Mouse (Mus musculus) spleen, embryonic (tissue): ENCODE results near the gene Gm17349.

Experiments used
- CTCF ChIA-PET: fragments of 350-600 bp; sonication (Branson Sonifier 250); formaldehyde crosslinking; loops from one replicate; lab custom pipeline; 2022; lab: Charles Lee

Gene Gm17349

DNA sequence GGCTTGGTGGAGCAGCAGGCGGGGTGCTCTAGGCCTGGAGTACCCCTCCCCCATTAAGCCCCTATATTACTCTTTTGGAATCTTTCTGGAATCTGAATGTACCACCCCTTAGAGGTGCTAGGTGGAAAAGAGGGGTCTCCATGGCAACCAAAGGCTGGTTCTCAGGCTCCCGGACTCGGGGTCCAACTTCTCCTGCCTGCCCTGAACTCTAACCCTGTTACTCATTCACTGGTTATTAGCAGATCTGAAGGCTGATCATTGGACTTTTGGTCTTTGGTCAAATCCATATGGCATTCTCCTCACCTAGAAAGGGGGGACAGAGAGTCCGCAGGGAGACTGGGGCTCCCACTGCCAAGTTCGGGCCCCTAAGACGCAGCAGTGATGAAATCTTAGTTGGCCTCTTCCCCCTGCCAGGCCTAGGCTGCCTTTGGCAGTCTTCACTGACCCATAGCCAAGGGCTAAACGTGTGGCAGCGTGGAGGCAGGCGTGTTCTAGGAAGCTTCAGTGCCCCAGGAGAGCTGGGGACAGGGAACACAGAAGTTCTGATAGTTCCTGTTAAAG, 13.3 kb upstream of the Gm17349 start:
- CTCF ChIA-PET, result no interaction called here

DNA sequence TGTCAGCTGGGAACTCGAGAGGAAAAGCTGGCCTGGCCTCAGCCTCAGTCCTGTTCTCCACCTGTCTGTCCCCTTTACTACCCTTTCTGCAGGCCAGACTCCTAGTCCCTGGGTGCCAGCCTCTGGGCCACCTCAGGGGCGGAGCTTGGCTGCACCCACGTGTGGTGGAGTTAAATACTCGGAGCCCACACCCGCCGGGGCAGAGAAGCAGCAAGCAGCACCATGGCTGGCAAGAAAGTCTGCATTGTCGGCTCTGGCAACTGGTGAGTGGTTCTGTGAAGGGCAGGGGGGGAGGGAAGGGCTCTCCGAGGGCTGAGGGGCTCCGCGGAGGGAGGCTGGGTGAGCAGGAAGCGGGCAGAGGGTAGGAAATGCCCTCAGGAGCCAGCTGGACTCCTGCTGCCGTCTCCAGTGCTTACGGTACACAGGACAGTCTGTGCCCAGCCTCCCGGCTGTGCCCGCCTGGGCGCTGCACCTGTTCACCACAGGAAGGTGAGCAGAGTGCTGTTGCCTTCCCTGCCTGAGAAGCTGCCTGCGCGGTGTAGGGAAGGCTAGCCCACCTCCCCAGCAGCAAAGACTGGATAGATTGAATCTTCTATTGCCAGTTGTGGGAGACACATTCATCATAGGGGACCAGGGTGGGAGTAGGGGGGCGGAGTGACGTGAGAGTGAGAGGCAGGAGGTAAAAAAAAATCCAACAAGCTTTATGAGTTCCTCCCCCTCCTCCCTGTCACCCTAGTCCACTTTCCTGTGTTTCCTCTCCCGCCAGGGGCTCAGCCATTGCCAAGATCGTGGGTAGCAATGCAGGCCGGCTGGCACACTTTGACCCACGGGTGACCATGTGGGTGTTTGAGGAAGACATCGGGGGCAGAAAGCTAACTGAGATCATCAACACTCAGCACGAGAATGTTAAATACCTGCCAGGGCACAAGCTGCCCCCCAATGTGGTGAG, 12.4 kb upstream of the Gm17349 start, which contains the start of gene Gpd1:
Gene Gpd1 (plus strand): TSS at position 130 of the 949 bp plus-strand sequence.
- CTCF ChIA-PET, result interaction anchor here (0.5 to 0.6 kb wide), 2 partner anchors 12 to 180 kb away, joined by 3 to 4 read pairs; no protein-coding TSS in a partner anchor

DNA sequence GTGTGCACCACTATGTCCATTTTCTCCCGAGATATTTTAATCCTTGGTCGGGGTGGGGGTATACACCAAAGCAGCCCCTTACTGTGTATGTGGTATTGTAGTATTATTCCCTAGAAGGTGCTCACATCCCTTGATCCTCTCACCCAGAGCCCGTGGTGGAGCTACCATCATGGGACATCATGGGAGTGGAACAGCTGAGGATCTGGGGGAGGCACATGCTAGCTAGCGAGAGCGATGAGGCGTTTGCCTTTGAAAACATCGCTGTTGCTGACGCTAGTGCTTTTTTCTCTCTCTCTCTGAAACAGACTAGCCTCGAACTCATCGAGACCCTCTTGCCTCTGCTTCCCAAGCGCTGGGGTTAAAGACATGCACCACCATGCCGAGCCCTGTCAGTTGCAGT, 11.5 kb upstream of the Gm17349 start:
- CTCF ChIA-PET, result interaction anchor here (0.6 kb wide), 1 partner anchor 11 kb away, joined by 3 read pairs; no protein-coding TSS in a partner anchor

DNA sequence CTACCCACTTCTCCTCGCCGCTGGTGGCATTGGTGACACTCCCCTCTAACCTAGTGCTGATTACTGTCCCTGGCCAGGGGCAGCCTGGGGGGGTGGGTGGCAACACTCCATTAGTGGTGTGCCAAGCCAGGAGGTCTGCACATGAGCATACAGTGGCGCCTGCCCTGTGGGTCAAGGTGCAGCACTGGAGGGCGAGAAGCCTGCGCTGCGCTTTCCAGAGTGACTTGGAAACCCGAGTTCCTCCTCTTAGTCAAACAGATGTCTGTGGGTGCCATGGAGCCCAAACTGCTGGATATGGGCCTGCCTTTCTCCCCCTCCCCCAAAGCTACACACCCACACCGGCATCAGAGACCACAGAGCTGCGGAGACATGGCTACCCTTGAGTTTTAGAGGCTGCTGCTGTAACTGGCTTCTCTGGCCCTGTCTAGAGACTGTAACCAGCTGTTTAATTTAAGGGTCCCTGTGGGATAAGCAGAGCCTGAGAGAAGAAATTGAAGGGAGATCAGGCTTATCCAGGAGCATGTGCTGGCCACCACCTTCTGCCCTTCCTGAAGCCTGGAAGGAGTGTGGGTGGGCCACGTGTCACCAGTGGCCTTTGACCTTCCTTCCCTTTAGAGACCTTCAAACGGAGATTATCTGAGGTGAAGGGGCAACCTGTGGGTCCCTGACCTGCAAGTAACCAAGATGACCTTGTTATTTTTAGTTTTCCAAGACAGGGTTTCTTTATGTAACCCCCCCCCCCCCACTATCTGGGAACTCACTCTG, 10.9 kb upstream of the Gm17349 start:
- CTCF ChIA-PET, result interaction anchor here (0.6 to 1.1 kb wide), 4 partner anchors 11 to 175 kb away, joined by 3 to 5 read pairs (median 4); no protein-coding TSS in a partner anchor

DNA sequence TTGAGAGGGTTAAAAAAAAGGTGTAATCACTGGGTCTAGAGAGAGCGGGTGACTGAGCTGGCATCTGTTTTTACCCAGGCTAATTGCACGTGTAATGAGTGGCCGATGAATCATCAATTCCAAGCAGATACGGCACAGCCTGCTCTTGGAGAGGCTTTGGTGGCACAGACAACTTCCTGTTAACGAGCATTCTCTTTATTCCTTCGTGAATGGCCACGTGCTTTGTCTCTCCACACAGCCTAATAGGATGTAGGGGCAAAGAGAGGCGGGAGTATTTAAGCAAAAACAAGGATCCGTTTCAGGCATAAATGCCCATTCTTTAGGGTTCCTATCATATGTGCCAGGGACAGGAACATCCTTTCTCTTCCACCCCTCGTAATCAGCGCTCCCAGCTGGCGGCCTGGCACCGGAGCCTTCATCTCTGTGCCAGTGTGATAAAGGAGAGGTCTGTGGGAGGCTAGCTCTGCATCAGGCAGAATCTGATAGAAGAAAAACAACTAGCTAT, 10.1 kb upstream of the Gm17349 start:
- CTCF ChIA-PET, result interaction anchor here (1.0 to 1.1 kb wide), 2 partner anchors 63 to 176 kb away, joined by 3 to 4 read pairs; no protein-coding TSS in a partner anchor

DNA sequence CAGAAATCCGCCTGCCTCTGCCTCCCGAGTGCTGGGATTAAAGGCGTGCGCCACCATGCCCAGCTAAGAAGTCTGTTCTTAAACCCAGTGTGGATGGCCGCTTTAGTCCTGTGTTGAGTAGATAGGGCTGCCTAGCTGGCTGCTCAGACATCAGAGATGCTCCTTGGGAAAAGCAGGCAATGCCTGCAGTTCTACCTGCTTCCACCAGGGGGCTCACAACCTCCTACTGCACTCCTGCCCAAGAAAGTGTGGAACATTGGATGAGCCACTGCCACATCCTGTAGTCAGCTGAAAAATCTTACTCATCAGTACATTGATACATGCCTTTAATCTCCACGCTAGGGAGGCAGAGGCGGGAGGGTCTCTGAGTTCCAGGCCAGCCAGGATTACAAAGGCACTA, 9.6 kb upstream of the Gm17349 start:
- CTCF ChIA-PET, result interaction anchor here (0.6 to 1.1 kb wide), 3 partner anchors 9 to 100 kb away, joined by 4 to 5 read pairs (median 4); no protein-coding TSS in a partner anchor

DNA sequence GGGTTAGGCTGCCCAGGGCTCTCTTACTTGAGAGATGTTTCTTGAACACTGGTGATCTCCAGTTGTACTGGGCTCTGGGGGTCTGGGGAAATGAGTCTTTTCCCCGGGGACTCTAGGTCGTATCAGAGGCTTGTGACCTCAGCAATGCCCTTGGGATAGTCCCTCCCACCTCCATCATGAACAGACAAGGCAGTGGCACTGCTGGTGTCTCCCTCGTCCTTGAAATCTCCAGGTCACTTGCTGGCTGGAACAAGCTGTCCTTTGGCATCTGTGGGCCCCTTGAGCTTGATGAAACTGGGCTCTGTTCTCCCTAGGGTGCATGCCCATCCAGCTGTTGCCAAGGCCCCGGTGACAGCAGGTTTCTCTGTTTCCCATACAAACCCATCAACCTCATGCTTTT, 8.9 kb upstream of the Gm17349 start:
- CTCF ChIA-PET, result interaction anchor here (0.6 to 0.9 kb wide), 2 partner anchors 8 to 101 kb away, joined by 4 to 5 read pairs; no protein-coding TSS in a partner anchor

DNA sequence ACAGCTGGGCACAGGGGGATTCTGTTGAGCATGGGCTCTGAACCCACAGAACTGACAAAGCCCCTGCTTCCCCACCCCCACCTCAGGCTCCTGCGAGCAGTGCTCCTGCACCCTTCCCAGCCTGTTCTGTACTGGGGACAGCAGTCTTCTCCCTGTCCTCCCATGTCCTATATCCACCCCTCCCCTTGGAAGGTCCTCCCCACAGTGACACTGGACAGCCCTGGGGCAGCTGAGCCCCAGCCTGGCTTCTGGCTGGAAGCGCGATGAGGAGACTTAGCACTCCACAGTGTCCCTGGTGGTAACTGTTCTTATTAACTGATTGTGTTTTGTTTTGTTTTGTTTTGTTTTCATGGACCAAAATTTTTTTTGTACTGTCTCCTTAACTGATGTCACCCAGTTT, 8.3 kb upstream of the Gm17349 start:
- CTCF ChIA-PET, result no interaction called here

DNA sequence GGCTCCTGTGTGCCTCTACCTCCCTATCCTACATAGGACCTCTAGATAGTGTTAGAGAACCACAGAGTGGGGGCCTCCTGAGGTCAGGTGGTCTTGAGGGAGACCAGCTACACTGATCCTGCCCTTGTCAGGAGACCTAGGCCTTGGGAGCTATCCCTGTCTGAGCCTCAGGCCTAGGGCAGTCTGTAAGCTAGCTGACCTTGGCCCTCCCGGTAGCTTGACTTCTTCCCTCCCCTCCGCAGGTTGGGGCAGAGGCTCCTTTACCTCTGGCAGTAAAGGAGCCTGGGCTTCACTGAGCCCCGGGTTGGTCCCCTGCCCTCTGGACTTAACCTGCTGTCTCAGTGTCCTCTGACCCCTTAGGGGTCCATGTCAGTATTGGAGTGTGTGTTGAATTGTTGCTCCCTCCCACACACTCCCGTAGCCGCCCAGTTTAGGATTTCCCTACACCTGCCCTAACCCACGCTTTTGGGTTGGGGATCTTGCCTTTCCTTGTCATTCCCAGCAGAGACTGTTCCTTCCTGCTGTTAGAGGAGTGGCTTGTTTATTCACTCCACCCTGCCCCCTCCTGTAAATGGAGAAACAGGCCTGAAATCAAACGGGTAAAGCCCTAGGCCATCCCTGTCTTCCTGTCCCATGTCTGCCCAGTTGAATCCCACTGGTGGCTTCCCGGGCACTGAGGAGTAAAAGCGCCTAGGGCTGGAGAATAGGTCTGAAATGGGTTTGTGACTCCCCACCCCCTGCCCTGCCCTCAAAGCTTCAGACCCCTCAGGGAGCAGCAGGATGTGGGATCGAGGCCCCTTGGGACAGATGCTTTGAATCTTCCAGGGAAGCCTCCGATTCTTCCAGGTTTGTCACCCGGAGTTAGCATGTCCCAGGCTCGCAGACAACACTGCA, 7.6 kb upstream of the Gm17349 start:
- CTCF ChIA-PET, result no interaction called here

DNA sequence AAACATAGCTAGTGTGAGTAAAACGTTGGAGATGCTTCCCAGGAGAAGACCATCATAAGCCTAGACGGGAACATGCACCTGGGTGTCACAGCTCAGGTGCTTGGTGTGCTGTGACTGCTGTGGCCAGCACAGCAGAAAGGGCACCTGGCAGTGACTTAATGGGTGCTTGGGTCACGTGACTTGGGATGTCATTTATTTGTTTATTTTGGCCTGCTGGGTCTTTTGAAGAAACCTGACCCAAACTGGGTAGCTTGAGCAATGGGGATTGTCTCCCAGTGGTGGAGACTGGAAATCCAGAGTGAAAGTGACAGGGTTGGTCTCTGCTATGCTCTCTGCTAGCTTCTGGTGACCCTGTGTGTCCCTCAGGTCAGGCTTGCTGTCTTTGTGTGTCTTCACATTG, 6.2 kb upstream of the Gm17349 start:
- CTCF ChIA-PET, result no interaction called here

DNA sequence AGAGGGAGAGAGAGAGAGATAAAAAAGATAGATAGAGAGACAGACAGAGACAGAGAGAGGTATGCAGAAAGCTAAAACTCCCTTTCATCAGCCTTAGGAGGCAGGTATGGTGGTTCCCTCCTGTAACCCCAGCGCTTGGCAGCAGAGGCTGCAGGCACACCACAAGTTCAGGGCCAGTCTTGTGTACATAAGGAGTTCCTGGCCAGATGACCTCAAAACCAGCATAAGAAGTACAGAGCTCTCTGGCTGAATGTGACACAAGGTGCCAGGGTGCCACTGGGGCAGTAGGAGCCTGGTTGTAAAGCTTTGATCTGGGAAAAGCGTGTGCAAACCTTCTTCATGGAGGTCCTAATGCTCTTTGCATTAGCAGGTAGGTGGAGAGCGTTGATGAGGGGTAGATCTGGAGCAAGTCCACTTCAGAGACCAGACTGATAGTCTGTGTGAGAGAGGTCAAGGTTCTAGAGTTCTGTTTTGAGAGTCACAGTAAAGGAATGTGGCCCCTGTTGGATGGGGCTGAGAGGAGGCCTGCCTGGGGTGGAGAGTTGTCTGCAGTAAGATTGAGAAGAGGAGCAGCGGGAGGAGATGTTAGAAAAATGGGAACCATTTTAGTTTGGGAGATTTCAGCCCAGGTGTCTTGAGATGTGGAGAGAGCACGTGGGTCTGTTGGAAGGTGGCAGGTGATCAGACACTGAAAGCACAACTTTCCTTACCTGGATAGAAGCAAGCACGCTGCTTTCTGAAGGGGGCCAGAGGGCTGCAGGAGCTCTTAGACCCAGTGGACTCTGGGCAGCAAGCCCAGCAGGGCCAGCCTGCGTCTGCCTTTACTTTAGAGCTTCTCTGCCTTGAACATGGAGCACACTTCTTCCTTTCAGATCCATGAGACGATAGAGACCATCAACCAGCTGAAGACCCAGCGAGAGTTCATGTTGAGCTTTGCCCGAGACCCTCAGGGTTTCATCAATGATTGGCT, 5.2 kb upstream of the Gm17349 start:
- CTCF ChIA-PET, result interaction anchor here (0.6 kb wide), 1 partner anchor 698 kb away, joined by 26 read pairs; no protein-coding TSS in a partner anchor

DNA sequence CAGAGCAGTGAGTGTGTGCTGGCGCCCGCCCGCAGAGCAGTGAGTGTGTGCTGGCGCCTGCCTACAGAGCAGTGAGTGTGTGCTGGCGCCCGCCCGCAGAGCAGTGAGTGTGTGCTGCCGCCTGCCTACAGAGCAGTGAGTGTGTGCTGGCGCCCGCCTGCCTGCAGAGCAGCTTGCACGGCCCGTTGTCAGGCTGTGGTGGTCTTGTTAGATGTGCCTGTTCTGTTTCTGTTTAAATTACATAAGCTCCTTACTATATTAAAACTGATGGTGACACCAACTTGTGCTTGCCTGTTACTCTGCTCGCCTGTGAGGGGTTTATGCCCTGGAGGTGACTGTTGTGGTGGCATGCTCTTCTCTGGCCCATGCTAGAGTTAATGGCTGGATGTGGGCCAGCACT, 2.9 kb upstream of the Gm17349 start:
- CTCF ChIA-PET, result no interaction called here

DNA sequence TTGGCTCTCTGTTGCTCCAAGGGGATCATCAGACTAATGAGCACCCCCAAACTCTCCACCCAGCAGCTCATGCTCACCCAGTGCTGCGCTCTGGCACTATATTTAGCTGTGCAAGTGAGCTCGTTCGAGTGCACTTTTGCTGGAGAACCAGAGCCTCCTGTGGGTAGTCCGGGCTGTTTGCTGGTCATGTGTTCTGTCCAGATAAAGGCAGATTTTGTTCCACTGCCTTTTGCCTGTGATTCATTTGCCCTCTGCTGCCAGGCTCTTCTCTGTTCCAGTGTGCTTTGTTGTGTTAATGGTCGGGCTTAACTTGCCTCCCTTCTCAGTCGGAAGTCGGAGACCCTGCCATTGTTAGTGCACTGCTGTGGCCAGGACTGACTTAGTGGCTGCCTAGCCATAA, 409 bp downstream of the Gm17349 start:
- CTCF ChIA-PET, result interaction anchor here (0.7 kb wide), 2 partner anchors 717 to 1316 kb away, joined by 6 to 7 read pairs; no protein-coding TSS in a partner anchor

DNA sequence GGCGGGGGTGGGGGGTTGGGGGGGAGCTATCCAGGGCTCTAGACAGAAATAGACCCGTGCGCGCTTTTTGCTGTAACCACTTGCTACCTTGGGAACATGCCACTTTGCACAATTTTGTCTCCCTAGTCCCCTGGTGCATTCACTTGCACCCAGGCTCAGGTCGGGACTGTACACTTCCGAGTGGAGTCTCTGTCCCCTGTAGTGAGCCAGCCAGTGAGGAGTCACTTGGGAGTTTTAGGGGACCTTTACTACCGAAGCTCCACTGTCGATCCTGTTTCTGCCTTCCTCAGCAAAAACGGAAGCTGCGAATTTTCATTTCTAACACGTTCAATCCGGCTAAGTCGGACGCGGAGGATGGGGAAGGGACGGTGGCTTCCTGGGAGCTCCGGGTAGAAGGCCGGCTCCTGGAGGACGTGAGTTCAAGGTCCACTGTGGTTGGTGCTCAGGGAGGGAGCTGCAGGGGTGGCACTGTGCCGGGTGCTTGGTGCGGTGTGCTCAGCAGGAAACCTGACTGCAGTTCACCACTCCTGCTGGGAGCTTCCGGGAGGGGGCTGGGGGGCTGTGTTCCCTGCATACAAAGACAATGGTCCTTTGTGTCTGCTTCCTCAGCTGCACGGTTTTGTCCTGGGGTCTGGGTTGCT, 1.1 kb downstream of the Gm17349 start:
- CTCF ChIA-PET, result interaction anchor here (0.5 kb wide), 1 partner anchor 98 kb away, joined by 3 read pairs; no protein-coding TSS in a partner anchor

DNA sequence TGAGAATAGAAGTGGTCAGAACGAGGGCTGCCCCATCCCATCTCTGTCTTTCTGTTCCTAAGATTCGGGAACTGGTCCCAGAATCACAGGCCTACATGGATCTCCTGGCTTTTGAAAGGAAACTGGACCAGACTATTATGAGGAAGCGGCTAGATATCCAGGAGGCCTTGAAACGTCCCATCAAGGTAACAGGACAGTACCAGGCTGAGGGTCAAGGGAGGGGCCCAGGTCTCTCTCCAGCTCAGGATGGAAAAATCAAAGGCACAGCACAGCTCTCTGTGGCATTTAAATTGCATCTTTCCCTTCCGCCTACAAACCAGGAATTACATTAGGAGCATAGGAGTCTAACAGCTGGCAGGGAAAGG, 1.6 kb downstream of the Gm17349 start:
- CTCF ChIA-PET, result no interaction called here

DNA sequence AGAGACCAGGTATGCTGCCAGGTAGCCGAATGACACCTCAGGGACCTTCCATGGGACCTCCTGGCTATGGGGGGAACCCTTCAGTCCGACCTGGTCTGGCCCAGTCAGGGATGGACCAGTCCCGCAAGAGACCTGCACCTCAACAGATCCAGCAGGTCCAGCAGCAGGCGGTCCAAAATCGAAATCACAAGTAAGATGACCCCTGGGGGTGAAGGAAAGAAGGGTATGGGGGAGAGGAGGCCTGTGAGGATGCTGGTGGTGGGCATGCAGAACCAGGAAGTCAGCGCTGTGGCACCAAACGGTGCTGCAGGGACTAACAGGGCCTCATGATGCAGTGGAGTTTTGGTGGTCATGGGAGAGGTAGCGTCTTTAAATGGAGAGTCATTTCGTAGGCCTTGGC, 2.2 kb downstream of the Gm17349 start:
- CTCF ChIA-PET, result no interaction called here

DNA sequence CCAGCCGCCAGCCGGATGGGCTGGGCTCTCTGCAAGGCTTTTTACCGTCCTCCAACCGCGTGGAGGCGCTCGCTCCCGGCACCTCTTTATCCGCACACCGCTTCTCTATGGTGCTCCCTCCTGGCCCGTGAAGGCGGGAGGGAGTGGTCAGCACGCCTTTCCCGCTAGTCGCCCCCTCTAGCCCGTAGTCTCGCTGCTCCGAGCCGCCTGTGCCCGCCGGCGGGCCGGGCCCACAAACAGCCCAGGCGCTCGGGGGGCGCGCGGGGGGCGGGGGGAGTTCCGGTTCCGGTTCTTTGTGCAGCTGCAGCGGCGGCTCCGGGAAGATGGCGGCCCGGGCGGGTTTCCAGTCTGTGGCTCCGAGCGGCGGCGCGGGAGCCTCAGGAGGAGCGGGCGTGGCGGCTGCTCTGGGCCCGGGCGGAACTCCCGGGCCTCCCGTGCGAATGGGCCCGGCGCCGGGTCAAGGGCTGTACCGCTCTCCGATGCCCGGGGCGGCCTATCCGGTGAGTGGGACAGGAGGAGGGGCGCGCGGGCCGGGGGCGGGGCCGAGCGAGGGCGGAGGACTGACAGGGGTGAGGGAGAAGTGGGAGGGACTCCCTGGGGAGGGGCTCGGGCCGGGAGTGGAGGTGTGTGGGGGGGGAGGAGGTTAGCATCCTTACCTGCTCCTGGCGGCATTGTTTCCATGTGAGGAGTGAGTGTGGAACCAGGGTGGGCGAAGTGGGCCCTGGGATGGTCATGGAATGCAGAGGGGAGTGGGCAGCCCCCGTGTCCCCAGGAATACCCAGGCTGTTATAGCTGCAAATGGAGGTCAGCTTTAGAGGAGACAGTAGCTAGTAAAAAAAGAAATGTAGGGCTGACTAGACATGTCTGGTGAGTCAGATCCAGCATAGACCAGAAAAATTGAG, 3.0 kb downstream of the Gm17349 start, which contains the start of gene Smarcd1:
Gene Smarcd1 (plus strand): TSS at position 131 of the 902 bp plus-strand sequence.
- CTCF ChIA-PET, result no interaction called here
